Mouse (Mus musculus): ENCODE data around the gene Cycs. TPM values are rescaled to one million over a fixed set of nuclear protein-coding genes. Genes with fewer than 3 reads are reported as not detected.

Gene Cycs
- total RNA-seq, 2 experiments from 2014 or later = 41.3 to 49.1 TPM

- DNase-seq (ENCODE audit: low spot score in 2 of 2) = no peak
Measured at GRCm38 (mm10) chr6:50549051-50549450, 17.3 kb downstream of the Cycs start.

DNA sequence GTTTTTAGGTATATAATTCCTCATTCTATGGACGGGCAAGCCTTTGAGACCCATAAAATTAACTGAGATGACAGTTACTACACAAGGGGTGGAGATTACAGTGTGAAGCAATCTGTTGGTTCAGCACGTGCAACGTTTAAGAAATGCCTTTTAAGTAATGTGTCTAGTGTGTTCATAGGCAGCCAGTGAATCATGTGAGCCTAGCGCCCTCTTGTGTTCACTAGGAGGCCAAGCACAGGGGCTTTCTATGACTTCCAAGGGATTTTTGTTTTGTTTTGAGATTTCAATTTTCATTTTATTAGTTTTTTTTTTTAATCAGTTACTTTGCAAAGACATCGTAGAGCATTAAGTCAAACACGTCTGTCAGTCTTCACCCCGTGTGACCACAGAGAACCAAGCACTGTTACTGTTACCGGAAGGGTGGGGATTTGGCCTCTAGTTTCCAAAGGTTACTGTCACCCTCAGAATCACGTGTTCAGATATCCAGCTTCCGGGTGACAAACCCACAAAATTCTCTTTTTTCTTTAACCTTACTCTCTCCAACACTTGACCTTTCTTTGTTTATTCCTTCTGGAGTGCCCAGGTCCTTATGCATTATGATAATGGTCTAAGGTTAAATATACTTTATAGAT is 20.8 kb downstream of the Cycs start:
- no peak for DNase-seq (ENCODE audit: low spot score in 2 of 2)

- DNase-seq (ENCODE audit: low spot score in 2 of 2) = no peak
Measured at GRCm38 (mm10) chr6:50542535-50542934, 23.8 kb downstream of the Cycs start.

DNA sequence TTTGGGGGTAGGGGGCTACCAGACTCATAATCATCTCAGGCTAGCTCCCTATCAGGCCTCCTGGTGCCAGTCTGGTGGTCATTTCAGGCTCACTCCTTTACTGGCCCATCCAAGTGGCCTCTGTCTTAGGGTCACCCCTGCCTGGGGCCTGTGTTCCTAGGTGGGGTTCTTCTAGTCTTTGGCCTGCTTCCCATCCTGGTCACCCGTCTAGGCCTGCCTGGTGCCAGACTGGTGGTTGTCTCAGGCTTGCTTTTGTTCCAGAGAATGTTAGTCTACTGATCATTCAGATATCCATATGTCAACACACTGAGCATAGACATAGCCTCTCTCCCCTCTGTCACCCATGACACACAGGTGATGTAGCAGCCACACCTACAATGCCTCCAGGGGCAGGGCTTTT is 26.7 kb downstream of the Cycs start:
- DNase-seq (ENCODE audit: low spot score in 2 of 2) = no peak

- DNase-seq (ENCODE audit: low spot score in 2 of 2) = peak; percentile 52 to 58
Measured at GRCm38 (mm10) chr6:50536461-50536892, 29.9 kb downstream of the Cycs start.

GRCm38 (mm10) chr6:50535346-50535745 is 31.0 kb downstream of the Cycs start:
- no peak for DNase-seq (ENCODE audit: low spot score in 2 of 2)

- DNase-seq (ENCODE audit: low spot score in 2 of 2) = no peak
Measured at GRCm38 (mm10) chr6:50531920-50532319, 34.4 kb downstream of the Cycs start.

DNA sequence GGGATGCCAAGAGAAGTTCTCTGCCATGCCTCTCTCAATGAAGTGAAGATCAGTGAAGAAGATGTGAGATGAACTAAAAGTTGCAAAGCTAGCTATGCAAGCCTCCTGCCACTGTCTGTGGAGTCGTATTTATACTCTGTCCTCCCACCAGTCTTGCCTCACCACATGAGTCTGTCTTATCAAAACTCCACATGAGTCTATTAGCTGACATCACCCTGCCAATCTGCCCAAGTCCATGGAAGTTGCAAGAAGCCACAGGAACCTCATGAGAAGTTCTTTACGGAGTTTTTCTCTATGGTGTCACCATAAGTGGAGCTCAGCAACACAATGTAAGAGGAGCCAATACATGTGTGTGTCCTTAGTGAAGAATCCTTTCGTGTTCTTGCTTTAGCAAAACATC is 35.3 kb downstream of the Cycs start:
- DNase-seq (ENCODE audit: low spot score in 2 of 2) = no peak

GRCm38 (mm10) chr6:50529194-50529593 is 37.1 kb downstream of the Cycs start:
- no peak for DNase-seq (ENCODE audit: low spot score in 2 of 2)

- no peak for DNase-seq (ENCODE audit: low spot score in 2 of 2)
Measured at GRCm38 (mm10) chr6:50527416-50527815, 38.9 kb downstream of the Cycs start.

- peak in 1 of 2 experiments; percentile 24 for DNase-seq (ENCODE audit: low spot score in 2 of 2)
Measured at GRCm38 (mm10) chr6:50526597-50527024, 39.7 kb downstream of the Cycs start.

DNA sequence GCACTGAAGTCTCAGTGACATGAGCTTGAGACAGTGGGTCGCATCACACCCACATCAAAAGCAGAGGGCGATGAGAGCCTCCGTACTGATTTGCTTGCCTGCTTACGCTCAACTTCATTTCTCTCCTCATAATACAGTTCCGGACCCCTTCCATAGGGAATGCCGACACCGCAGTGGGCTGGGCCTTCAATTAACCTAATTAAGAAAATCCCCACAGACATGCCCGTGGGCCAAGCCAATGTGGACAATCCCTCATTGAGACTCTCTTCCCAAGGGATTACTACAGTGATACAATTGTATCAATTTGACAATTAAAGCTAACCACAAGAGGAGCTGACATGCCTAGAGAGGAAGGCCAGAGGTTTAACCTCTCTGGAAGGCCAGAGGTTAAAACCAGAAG is 40.5 kb downstream of the Cycs start:
- no peak for DNase-seq (ENCODE audit: low spot score in 2 of 2)

DNA sequence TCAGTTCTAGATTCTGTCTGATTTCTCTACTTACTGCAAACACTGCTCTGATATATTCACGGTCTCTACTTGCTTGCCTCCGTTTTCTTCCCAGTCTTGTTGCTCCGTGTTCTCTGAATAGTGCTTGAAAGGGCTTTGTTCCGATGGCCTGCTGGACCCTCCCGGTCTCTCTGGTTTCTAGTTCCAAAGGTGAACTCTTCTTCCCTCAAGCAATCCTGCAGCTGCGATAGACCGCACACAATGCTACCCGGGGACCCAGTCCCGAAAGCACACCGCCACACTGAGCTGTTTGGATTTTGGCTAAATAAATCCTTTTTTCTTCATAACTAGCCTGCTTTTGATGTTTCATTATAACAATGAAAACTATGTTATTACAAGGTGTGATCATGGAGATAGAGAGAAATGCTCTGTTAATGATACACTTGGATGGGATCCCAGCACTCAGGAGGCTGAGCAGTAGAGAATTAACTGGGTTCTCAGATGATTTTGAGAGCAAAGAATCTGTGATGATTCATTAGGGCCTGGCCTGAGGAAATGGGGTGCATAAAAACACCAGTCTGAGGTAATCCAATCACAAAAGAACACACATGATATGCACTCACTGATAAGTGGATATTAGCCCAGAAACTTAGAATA is 42.0 kb downstream of the Cycs start:
- no peak for DNase-seq (ENCODE audit: low spot score in 2 of 2)

DNA sequence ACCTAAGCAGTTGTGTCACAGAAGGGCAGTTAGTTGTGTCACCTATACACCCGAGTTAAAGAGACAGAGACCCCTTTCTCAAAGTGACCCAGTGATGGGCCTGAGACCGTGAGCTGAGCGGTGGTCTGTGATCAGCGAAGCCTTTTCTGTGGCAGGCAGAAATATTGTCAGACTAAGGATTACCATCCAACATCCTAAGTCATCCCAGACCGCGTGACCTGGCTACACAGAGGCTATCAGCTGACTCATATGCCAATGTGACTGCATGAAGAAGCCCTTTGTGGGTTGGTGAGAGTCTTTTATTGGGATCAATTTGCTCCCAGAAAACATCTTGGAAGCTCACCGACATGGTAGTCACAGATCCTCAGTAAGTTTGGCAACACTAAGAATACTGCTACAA is 43.6 kb downstream of the Cycs start:
- DNase-seq (ENCODE audit: low spot score in 2 of 2) = no peak

DNA sequence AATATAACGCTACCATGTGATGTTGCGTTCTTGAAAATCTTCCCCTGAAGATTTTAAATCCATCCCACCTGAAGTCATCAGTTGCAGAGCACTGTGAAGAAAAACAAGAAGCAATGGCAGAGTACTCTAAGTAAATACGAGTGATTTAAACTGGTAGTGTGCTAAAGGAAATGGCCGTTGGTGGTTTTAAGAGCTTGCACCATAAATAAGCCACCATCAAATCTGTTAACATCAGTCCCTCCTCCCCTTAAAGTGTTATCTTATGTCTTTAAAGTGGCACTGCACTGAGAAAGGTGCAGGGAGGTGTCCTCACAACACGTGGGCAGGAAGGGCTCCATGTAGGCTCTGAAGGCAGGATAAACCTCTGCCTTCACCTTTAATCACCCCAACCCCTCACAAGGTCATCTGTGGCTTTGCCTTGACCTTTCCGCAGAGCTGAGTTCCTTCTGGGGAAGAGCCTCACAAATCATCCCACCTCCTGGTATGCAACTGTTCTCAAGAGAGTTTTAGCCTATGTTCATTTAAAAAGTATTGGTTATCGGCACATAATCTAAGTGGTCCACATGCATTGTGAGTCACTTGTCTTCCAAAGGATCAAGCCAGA is 44.7 kb downstream of the Cycs start:
- no peak for DNase-seq (ENCODE audit: low spot score in 2 of 2)

DNA sequence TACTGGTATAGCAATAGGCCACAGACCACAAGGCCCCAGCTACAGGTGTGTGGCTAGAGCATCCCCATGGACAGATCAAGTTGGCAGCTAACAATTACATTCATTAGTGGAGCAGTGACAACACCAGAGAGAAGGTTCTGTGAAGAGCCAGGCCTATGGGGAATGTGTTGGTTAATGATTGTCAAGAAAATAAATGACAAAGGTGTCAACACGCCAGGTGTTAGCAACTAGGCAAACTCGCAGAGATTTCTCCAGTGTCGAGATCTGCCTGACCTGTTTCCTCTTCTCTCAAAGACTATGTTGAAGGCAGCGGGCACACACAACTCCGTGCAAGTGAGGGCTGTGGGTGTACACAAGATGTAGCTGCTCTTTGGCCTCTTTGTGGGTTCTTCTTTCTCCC is 46.2 kb downstream of the Cycs start:
- DNase-seq (ENCODE audit: low spot score in 2 of 2) = no peak

DNA sequence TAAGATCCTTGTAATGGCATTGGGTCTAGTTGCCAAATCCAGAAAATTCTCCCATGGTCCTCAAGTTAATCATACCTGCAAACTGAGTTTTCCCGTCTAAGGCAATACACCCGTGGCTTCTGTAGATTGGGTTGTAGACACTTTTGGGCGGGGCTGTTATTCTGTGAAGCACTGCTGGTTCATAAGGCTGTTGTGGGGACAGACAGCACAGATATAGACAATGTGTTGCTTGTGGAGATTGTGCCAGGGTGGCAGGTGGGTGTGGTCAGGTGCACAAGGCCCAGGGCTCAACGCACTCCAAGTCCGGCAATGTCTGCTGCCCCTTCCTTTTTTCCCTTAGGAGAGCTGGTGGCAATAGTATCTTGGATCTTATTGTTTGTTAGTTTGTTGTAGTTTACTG is 48.0 kb downstream of the Cycs start:
- DNase-seq (ENCODE audit: low spot score in 2 of 2) = no peak

Small RNA genes lying within 50 kb of the gene (microRNA-seq; reads per million reads assigned to microRNA genes)
- not detected for gene Mir6371

Other genes starting within 250 kb of the Cycs start
- gene Osbpl3, start 110.3 kb downstream of the Cycs start, total RNA-seq (2021) = 10 to 100 TPM; 56.0 to 58.5 TPM
- under 1 TPM; 0.76 to 0.82 TPM for gene 4921507P07Rik, start 30.1 kb upstream of the Cycs start, total RNA-seq (2021)
- not detected for gene Npvf, start 87.9 kb upstream of the Cycs start, total RNA-seq (2021)

Data from adrenal gland, postnatal 4 days (tissue).